In the genomic region with DNA sequence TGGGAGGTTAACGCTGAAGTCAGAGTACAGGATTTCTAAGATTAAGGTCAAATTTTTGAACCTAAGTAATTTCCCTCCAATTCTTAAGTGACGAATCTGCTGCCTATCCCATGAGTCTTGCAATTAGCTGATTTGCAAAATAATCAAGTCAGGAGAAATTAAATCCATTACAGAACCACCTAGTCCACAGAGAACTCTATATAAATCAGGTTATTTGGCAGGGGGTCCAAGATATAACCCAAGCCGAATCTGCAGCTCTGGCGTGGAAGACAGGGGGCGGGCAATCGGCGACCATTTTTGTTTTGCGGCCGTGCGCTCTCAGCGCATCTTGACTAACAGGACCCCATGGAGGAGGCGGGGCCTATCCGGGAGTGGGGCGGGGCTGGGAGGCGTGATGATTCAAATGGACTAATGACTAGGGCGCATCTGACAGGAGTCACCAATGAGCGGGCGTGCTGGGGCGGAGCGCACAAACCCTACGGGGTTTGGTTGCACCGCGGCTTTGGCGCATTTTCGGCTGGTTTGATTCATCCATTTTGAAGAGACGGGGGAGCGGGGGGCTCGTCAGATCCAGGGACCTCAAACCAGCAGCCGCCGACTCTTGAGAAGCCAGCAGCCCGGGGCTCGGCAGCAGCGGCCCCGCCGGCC, we compare ENCODE assay signal across 8 mouse cellular contexts. TPM values are rescaled to one million over a fixed set of nuclear protein-coding genes. Genes with fewer than 3 reads are reported as not detected.
DNase-seq lines count a peak whose midpoint lies in the region; ATAC-seq and TF ChIP-seq lines count a peak whose summit lies in the region.

A gene (plus strand): TSS at position 534 of the 648 bp plus-strand sequence.

- no peak for TF ChIP-seq RAD21 in MEL (IDR thresholded peaks at IDR 0.05; ENCODE audit: low read depth, low read length)

- H3K36me3 ChIP-seq in MEL (ENCODE audit: control insufficient read depth in 1 of 2, insufficient read depth in 2 of 2, low read length in 2 of 2) = peaks cover 8 to 45% of the 10 kb centered on the region in 2 experiments
- no peaks in the 10 kb centered on the region for H3K36me3 ChIP-seq in forebrain, postnatal 0 days (ENCODE audit: insufficient read depth)
- H3K36me3 ChIP-seq in lung, embryonic 15.5 days = 0 out of 2 replicates have a peak, but pooled peaks cover 2% of the 10 kb centered on the region

- peak within 1 kb of the TSS; percentile 55 to 98 for H3K4me3 ChIP-seq in MEL (ENCODE audit: control insufficient read depth in 1 of 2, insufficient read depth in 1 of 2, low read depth in 2 of 2, low read length in 2 of 2)
- peak within 1 kb of the TSS; percentile 71 for H3K4me3 ChIP-seq in cerebellum, adult 2 months (replicated peaks; ENCODE audit: insufficient read depth, low read depth, low read length)
- H3K4me3 ChIP-seq in forebrain, postnatal 0 days (ENCODE audit: low read depth, low read length) = peak within 1 kb of the TSS; percentile 100
- H3K4me3 ChIP-seq in lung, embryonic 15.5 days = peak within 1 kb of the TSS; percentile 66

- H3K9me3 ChIP-seq in MEL (replicated peaks; ENCODE audit: insufficient read depth, low read length) = no peaks in the 10 kb centered on the region
- H3K9me3 ChIP-seq in forebrain, postnatal 0 days (ENCODE audit: low read length) = no peaks in the 10 kb centered on the region
- no peaks in the 10 kb centered on the region for H3K9me3 ChIP-seq in lung, embryonic 15.5 days

- peak; percentile 99 for DNase-seq in MEL (ENCODE audit: low read depth, low spot score)
- DNase-seq in cerebellum, adult 2 months = peak; percentile 99 to 100
- peak; percentile 99 for DNase-seq in forebrain, postnatal 0 days
- peak; percentile 100 for DNase-seq in heart, postnatal 4 days
- DNase-seq in layer of hippocampus, adult 8-10 months (ENCODE audit: low spot score in 2 of 2) = peak; percentile 99
- peak; percentile 99 for DNase-seq in ovary, adult 18-20 months (ENCODE audit: low spot score)
- peak; percentile 99 for DNase-seq in thymus, postnatal 0 days (ENCODE audit: low spot score)

- no peak for TF ChIP-seq EP300 in MEL (IDR thresholded peaks at IDR 0.05; ENCODE audit: low read depth in 1 of 2, low read length in 2 of 2)

- peak within 1 kb of the TSS; percentile 99 for H3K9ac ChIP-seq in MEL (ENCODE audit: control insufficient read depth, low read depth, low read length, poor library complexity, severe bottlenecking)
- peak within 1 kb of the TSS; percentile 99 for H3K9ac ChIP-seq in forebrain, postnatal 0 days
- peak within 1 kb of the TSS; percentile 83 for H3K9ac ChIP-seq in lung, embryonic 15.5 days

- TF ChIP-seq POLR2A in MEL (IDR thresholded peaks at IDR 0.05; ENCODE audit: control insufficient read depth in 1 of 2, insufficient read depth in 1 of 2, low read depth in 1 of 2, low read length in 2 of 2, poor library complexity in 1 of 2) = peak in 1 of 2 experiments; percentile 70; a peak in 3 of 4 replicates
- no peak for TF ChIP-seq POLR2A in cerebellum, adult 2 months (IDR thresholded peaks at IDR 0.05; ENCODE audit: borderline replicate concordance, insufficient read depth, low read length)

- ATAC-seq in forebrain, postnatal 0 days = peak; percentile 100
- ATAC-seq in lung, embryonic 15.5 days (ENCODE audit: borderline replicate concordance, extremely low read depth, low FRiP score, low TSS enrichment) = peak; percentile 99

- peaks cover 40% of the 10 kb centered on the region for H3K79me2 ChIP-seq in MEL (ENCODE audit: control insufficient read depth, insufficient read depth, low read length, poor library complexity)

- H3K27me3 ChIP-seq in MEL (ENCODE audit: control insufficient read depth in 1 of 2, insufficient read depth in 2 of 2, low read length in 2 of 2) = no peaks in the 10 kb centered on the region
- H3K27me3 ChIP-seq in cerebellum, adult 2 months (ENCODE audit: control insufficient read depth, insufficient read depth, low read length) = no peaks in the 10 kb centered on the region
- H3K27me3 ChIP-seq in forebrain, postnatal 0 days (ENCODE audit: insufficient read depth, low read length) = no peaks in the 10 kb centered on the region
- peaks cover 12% of the 10 kb centered on the region for H3K27me3 ChIP-seq in lung, embryonic 15.5 days

- TF ChIP-seq CTCF in MEL (IDR thresholded peaks at IDR 0.05 in 2 of 3, conservative IDR thresholded peaks at IDR 0.05 in 1 of 3; ENCODE audit: control insufficient read depth in 1 of 3, insufficient read depth in 1 of 3, low read depth in 2 of 3, low read length in 3 of 3, poor library complexity in 1 of 3, severe bottlenecking in 1 of 3) = no peak
- no peak for TF ChIP-seq CTCF in cerebellum, adult 2 months (IDR thresholded peaks at IDR 0.05; ENCODE audit: borderline replicate concordance, insufficient read depth, low read depth, low read length)
- TF ChIP-seq CTCF in forebrain, postnatal 0 days (IDR thresholded peaks at IDR 0.05; ENCODE audit: low read depth) = peak; percentile 50; the same call in 1 of the 2 replicates

- under 1% methylated on average over 35 of the region's 35 CpGs for WGBS in cerebellum, adult 2 months
- 2% methylated on average over 35 of the region's 35 CpGs for WGBS in forebrain, postnatal 0 days
- under 1% methylated on average over 35 of the region's 35 CpGs for WGBS in lung, embryonic 15.5 days

- H3K27ac ChIP-seq in MEL (ENCODE audit: control insufficient read depth, low read depth, low read length) = peak within 1 kb of the TSS; percentile 95
- H3K27ac ChIP-seq in cerebellum, adult 2 months (ENCODE audit: insufficient read depth, low read length) = peak within 1 kb of the TSS; percentile 87
- H3K27ac ChIP-seq in forebrain, postnatal 0 days (ENCODE audit: low read depth, low read length) = peak within 1 kb of the TSS; percentile 100
- peak within 1 kb of the TSS; percentile 98 for H3K27ac ChIP-seq in lung, embryonic 15.5 days

- peak within 1 kb of the TSS; percentile 70 for H3K4me2 ChIP-seq in forebrain, postnatal 0 days (ENCODE audit: low read depth)
- peak within 1 kb of the TSS; percentile 71 for H3K4me2 ChIP-seq in lung, embryonic 15.5 days

- H3K4me1 ChIP-seq in MEL (ENCODE audit: control insufficient read depth in 1 of 2, insufficient read depth in 2 of 2, low read length in 2 of 2) = peaks cover 11 to 29% of the 10 kb centered on the region in 2 experiments
- H3K4me1 ChIP-seq in cerebellum, adult 2 months (ENCODE audit: control insufficient read depth, insufficient read depth, low read length) = 0 out of 2 replicates have a peak, but pooled peaks cover 3% of the 10 kb centered on the region
- H3K4me1 ChIP-seq in forebrain, postnatal 0 days (ENCODE audit: insufficient read depth) = peaks cover 5% of the 10 kb centered on the region
- H3K4me1 ChIP-seq in lung, embryonic 15.5 days = peaks cover 17% of the 10 kb centered on the region

TF ChIP-seq in MEL, 35 proteins besides CTCF, POLR2A, EP300 and RAD21 (continues in another document):
- TF ChIP-seq JUND (IDR thresholded peaks at IDR 0.05; ENCODE audit: low read depth, low read length) (no peak), MAFK (IDR thresholded peaks at IDR 0.05; ENCODE audit: borderline replicate concordance, low read depth, low read length) (no peak), USF2 (IDR thresholded peaks at IDR 0.05; ENCODE audit: borderline replicate concordance in 1 of 2, insufficient read depth in 1 of 2, low read depth in 1 of 2, low read length in 2 of 2) (no peak), POLR2AphosphoS2 (IDR thresholded peaks at IDR 0.05; ENCODE audit: low read length) (no peak), MXI1 (IDR thresholded peaks at IDR 0.05; ENCODE audit: low read depth, low read length) (peak; percentile 75; the same call in 1 of the 2 replicates), ZKSCAN1 (IDR thresholded peaks at IDR 0.05; ENCODE audit: low read depth, low read length) (no peak), GABPA (IDR thresholded peaks at IDR 0.05; ENCODE audit: low read depth, low read length) (no peak), POLR2AphosphoS5 (IDR thresholded peaks at IDR 0.05; ENCODE audit: borderline replicate concordance, low read depth, low read length) (no peak), GATA1 (IDR thresholded peaks at IDR 0.05; ENCODE audit: low read depth, low read length) (0 out of 2 replicates have a peak, but pooled peaks have one; percentile 22), NRF1 (IDR thresholded peaks at IDR 0.05; ENCODE audit: insufficient read depth, low read depth, low read length, poor library complexity, severe bottlenecking) (0 out of 2 replicates have a peak, but pooled peaks have one; percentile 22), ZMIZ1 (IDR thresholded peaks at IDR 0.05; ENCODE audit: low read depth, low read length) (no peak; the same call in 1 of the 2 replicates), RCOR1 (IDR thresholded peaks at IDR 0.05; ENCODE audit: low read depth, low read length) (no peak), E2F4 (IDR thresholded peaks at IDR 0.05; ENCODE audit: borderline replicate concordance, low read depth, low read length) (peak; percentile 95; the same call in 1 of the 2 replicates), ZC3H11A (IDR thresholded peaks at IDR 0.05; ENCODE audit: low read depth, low read length) (peak; percentile 99), TCF12 (IDR thresholded peaks at IDR 0.05; ENCODE audit: low read depth, low read length) (no peak; the same call in 1 of the 2 replicates), CHD1 (IDR thresholded peaks at IDR 0.05; ENCODE audit: low read depth, low read length) (no peak), NELFE (IDR thresholded peaks at IDR 0.05; ENCODE audit: low read depth, low read length) (peak; percentile 59), USF1 (IDR thresholded peaks at IDR 0.05; ENCODE audit: low read depth, low read length) (peak; percentile 47; the same call in 1 of the 2 replicates), HCFC1 (IDR thresholded peaks at IDR 0.05; ENCODE audit: low read depth, low read length) (peak; percentile 87), SIN3A (IDR thresholded peaks at IDR 0.05; ENCODE audit: low read length) (0 out of 2 replicates have a peak, but pooled peaks have one; percentile 69), MAZ (IDR thresholded peaks at IDR 0.05; ENCODE audit: low read depth, low read length) (peak; percentile 76; the same call in 1 of the 2 replicates), UBTF (IDR thresholded peaks at IDR 0.05; ENCODE audit: borderline replicate concordance, insufficient read depth, low read depth, low read length) (no peak)

RNA-seq across cellular contexts. Expression of the gene that starts here (rescaled TPM):
- 113 and 121 TPM in 2 replicates for total RNA-seq in MEL (2012; rRNA removed)
- polyA plus RNA-seq in MEL (2012; ENCODE audit: insufficient read depth in 1 of 2, insufficient read length in 2 of 2, low read depth in 1 of 2, low replicate concordance in 2 of 2, missing spikeins in 1 of 2) = 10 to 100 TPM; 53.7 to 84.0 TPM
- polyA plus RNA-seq in cerebellum, adult 2 months (2012; rRNA removed) = 47.4 and 49.5 TPM in 2 replicates
- total RNA-seq in forebrain, postnatal 0 days (2014; rRNA removed) = 135 and 159 TPM in 2 replicates
- polyA plus RNA-seq in forebrain, postnatal 0 days (2015; fragmentation: Nextera tagmentation; extraction: Ambion mirVana) = 42.6 and 56.4 TPM in 2 replicates
- total RNA-seq in heart, postnatal 4 days (2021) = 100 to 1,000 TPM; 169 to 172 TPM
- 100 to 1,000 TPM; 151 to 160 (median 159) TPM for total RNA-seq in layer of hippocampus, adult 8-10 months (2022)
- polyA plus RNA-seq in lung, embryonic 15.5 days (2015; fragmentation: Nextera tagmentation; extraction: Ambion mirVana) = 80.3 and 86.7 TPM in 2 replicates
- 80.4 and 102 TPM in 2 replicates for polyA plus RNA-seq in thymus, postnatal 0 days (2015; fragmentation: Nextera tagmentation; extraction: Ambion mirVana)

Comparison
In these comparisons a context has a peak if more than half of its experiments do, and no peak if none do; other contexts are left out.
1. Peak in every context shown above with its lines: DNase-seq, ATAC-seq, H3K4me3 ChIP-seq and H3K27ac ChIP-seq.